Mouse (Mus musculus) lung, postnatal 0 days (tissue): Measurements from ENCODE around the gene Ccdc167.

ENCODE experiments used
- CTCF ChIP-seq: IDR thresholded peaks from 2 replicates; pipeline ENCODE4 v1.5.1; 2016; ENCODE audit warnings: antibody characterized with exemption, mild to moderate bottlenecking
- EP300 ChIP-seq: IDR thresholded peaks from 2 replicates; pipeline ENCODE4 v1.6.1; 2016; ENCODE audit warnings: antibody characterized with exemption, mild to moderate bottlenecking, control low read depth

- TF ChIP-seq CTCF (peak; percentile 74), EP300 (no peak)
Measured at GRCm38 (mm10) chr17:29762551-29762950, 45.7 kb upstream of the Ccdc167 start.
